In genomic region chr11:75402271-75402690, GRCm38 (mm10) we compare ENCODE assay signal across 8 mouse cellular contexts. TPM values are rescaled to one million over a fixed set of nuclear protein-coding genes. Genes with fewer than 3 reads are reported as not detected.
DNase-seq lines count a peak whose midpoint lies in the region; ATAC-seq and TF ChIP-seq lines count a peak whose summit lies in the region.

No protein-coding gene starts in this region.

- TF ChIP-seq EP300 in CH12.LX (IDR thresholded peaks at IDR 0.05; ENCODE audit: low read length) = no peak

- H3K4me3 ChIP-seq in CH12.LX (replicated peaks in 1 of 3; ENCODE audit: low read depth in 2 of 3, low read length in 2 of 3, poor library complexity in 1 of 3) = no peak overlapping the region
- no peak overlapping the region for H3K4me3 ChIP-seq in kidney, embryonic 14.5 days (ENCODE audit: low read length)
- no peak overlapping the region for H3K4me3 ChIP-seq in liver, embryonic 13.5 days (replicated peaks)
- H3K4me3 ChIP-seq in neural tube, embryonic 11.5 days (ENCODE audit: low read depth, low read length) = no peak overlapping the region

- H3K79me2 ChIP-seq in CH12.LX (replicated peaks; ENCODE audit: control insufficient read depth, extremely low read depth, insufficient read depth, poor library complexity, severe bottlenecking) = no peaks in the 10 kb centered on the region

- in situ Hi-C loops in CH12.LX (cut with MboI; ENCODE audit: low pct_ligation_motif_present, low pct_unique_long_range_greater_than_20kb, low sequenced_read_pairs) = no loop called here

- 60% methylated on average over 5 of the region's 5 CpGs for WGBS in kidney, embryonic 14.5 days
- WGBS in liver, embryonic 13.5 days (ENCODE audit: insufficient replicate concordance) = 60% methylated on average over 5 of the region's 5 CpGs
- WGBS in neural tube, embryonic 11.5 days = 66% methylated on average over 5 of the region's 5 CpGs

- peaks cover 0 to 45% of the 10 kb centered on the region in 2 experiments; a peak in 2 of 4 replicates for H3K4me1 ChIP-seq in CH12.LX (ENCODE audit: control insufficient read depth in 1 of 2, insufficient read depth in 2 of 2)
- H3K4me1 ChIP-seq in kidney, embryonic 14.5 days (ENCODE audit: control insufficient read depth, insufficient read depth, low read length) = no peaks in the 10 kb centered on the region
- H3K4me1 ChIP-seq in liver, embryonic 13.5 days (replicated peaks) = peaks cover 7% of the 10 kb centered on the region
- H3K4me1 ChIP-seq in neural tube, embryonic 11.5 days (ENCODE audit: control insufficient read depth, insufficient read depth, low read length) = no peaks in the 10 kb centered on the region

- H3K9me3 ChIP-seq in CH12.LX (replicated peaks; ENCODE audit: low read length) = no peaks in the 10 kb centered on the region
- no peaks in the 10 kb centered on the region for H3K9me3 ChIP-seq in kidney, embryonic 14.5 days (ENCODE audit: control insufficient read depth, low read length)
- no peaks in the 10 kb centered on the region for H3K9me3 ChIP-seq in liver, embryonic 13.5 days (replicated peaks)
- H3K9me3 ChIP-seq in neural tube, embryonic 11.5 days (ENCODE audit: control insufficient read depth, low read length) = no peaks in the 10 kb centered on the region

- H3K9ac ChIP-seq in CH12.LX (ENCODE audit: insufficient read depth, low read depth) = no peak overlapping the region
- no peak overlapping the region for H3K9ac ChIP-seq in kidney, embryonic 14.5 days (ENCODE audit: low read depth, low read length)
- H3K9ac ChIP-seq in liver, embryonic 13.5 days = no peak overlapping the region
- no peak overlapping the region for H3K9ac ChIP-seq in neural tube, embryonic 11.5 days (ENCODE audit: low read length)

- DNase-seq in 3T3-L1 (ENCODE audit: low read depth, low spot score) (peak; percentile 86), CH12.LX (ENCODE audit: extremely low read depth) (peak; percentile 78)
- DNase-seq in cerebellum, postnatal 14 days = peak; percentile 59 to 67
- peak; percentile 53 for DNase-seq in heart, adult 8-10 months (ENCODE audit: low spot score)
- DNase-seq in liver, embryonic 13.5 days = no peak
- DNase-seq in neural tube, embryonic 11.5 days (ENCODE audit: low spot score) = peak; percentile 33

- no peaks in the 10 kb centered on the region for H3K27me3 ChIP-seq in CH12.LX (replicated peaks)
- H3K27me3 ChIP-seq in kidney, embryonic 14.5 days (ENCODE audit: control insufficient read depth, insufficient read depth, low read length) = no peaks in the 10 kb centered on the region
- no peaks in the 10 kb centered on the region for H3K27me3 ChIP-seq in liver, embryonic 13.5 days
- no peaks in the 10 kb centered on the region for H3K27me3 ChIP-seq in neural tube, embryonic 11.5 days (ENCODE audit: control insufficient read depth, insufficient read depth, low read length)

- no peak overlapping the region for H3K4me2 ChIP-seq in CH12.LX (ENCODE audit: insufficient read depth, low read depth, poor library complexity, severe bottlenecking)
- H3K4me2 ChIP-seq in kidney, embryonic 14.5 days (replicated peaks; ENCODE audit: low read depth, low read length) = no peak overlapping the region
- H3K4me2 ChIP-seq in liver, embryonic 13.5 days = no peak overlapping the region
- H3K4me2 ChIP-seq in neural tube, embryonic 11.5 days (ENCODE audit: low read depth) = no peak overlapping the region

- H3K36me3 ChIP-seq in CH12.LX (replicated peaks in 1 of 2; ENCODE audit: control insufficient read depth in 1 of 2, insufficient read depth in 1 of 2, low read length in 1 of 2) = peaks cover 20 to 71% of the 10 kb centered on the region in 2 experiments
- H3K36me3 ChIP-seq in kidney, embryonic 14.5 days (ENCODE audit: control insufficient read depth, insufficient read depth, low read length) = no peaks in the 10 kb centered on the region
- H3K36me3 ChIP-seq in liver, embryonic 13.5 days = no peaks in the 10 kb centered on the region
- no peaks in the 10 kb centered on the region for H3K36me3 ChIP-seq in neural tube, embryonic 11.5 days (ENCODE audit: control insufficient read depth, insufficient read depth, low read length)

- dilution Hi-C loops in CH12.LX (cut with MboI; ENCODE audit: extremely low pct_ligation_motif_present, extremely low pct_unique_long_range_greater_than_20kb, low sequenced_read_pairs) = no loop called here

- peak; percentile 95 for TF ChIP-seq RAD21 in CH12.LX (IDR thresholded peaks at IDR 0.05; ENCODE audit: low read depth, low read length)

- peak; percentile 64; the same call in 1 of the 2 replicates for ATAC-seq in kidney, embryonic 14.5 days (ENCODE audit: low FRiP score, low TSS enrichment)
- ATAC-seq in liver, embryonic 13.5 days (ENCODE audit: low read depth) = peak; percentile 51; the same call in 1 of the 2 replicates
- no peak for ATAC-seq in neural tube, embryonic 11.5 days (ENCODE audit: insufficient read depth, low FRiP score, low TSS enrichment)
- no peak for ATAC-seq in monocyte, adult 5-6 weeks (replicated peaks; ENCODE audit: insufficient number of reproducible peaks, low FRiP score, low TSS enrichment, poor library complexity, severe bottlenecking)

- H3K27ac ChIP-seq in CH12.LX (ENCODE audit: insufficient read depth, low read depth) = no peak overlapping the region
- H3K27ac ChIP-seq in kidney, embryonic 14.5 days (ENCODE audit: low read depth, low read length) = no peak overlapping the region
- H3K27ac ChIP-seq in liver, embryonic 13.5 days = 0 out of 2 replicates have a peak overlapping the region, but pooled peaks have one; percentile 11
- H3K27ac ChIP-seq in neural tube, embryonic 11.5 days (ENCODE audit: low read depth, low read length) = no peak overlapping the region

- peak; percentile 48 to 94; a peak in 3 of 4 replicates for TF ChIP-seq CTCF in CH12.LX (conservative IDR thresholded peaks at IDR 0.05 in 1 of 2, IDR thresholded peaks at IDR 0.05 in 1 of 2; ENCODE audit: low read depth in 2 of 2, low read length in 2 of 2)

- no peak for TF ChIP-seq POLR2A in CH12.LX (IDR thresholded peaks at IDR 0.05; ENCODE audit: low read depth, low read length)

TF ChIP-seq in CH12.LX, 34 proteins besides CTCF, POLR2A, EP300 and RAD21 (continues in another document):
- TF ChIP-seq SIN3A (IDR thresholded peaks at IDR 0.05; ENCODE audit: low read length) (peak; percentile 76), ZC3H11A (IDR thresholded peaks at IDR 0.05; ENCODE audit: low read depth, low read length) (peak; percentile 65), ELF1 (IDR thresholded peaks at IDR 0.05; ENCODE audit: low read depth, low read length) (0 out of 2 replicates have a peak, but pooled peaks have one; percentile 20), GABPA (IDR thresholded peaks at IDR 0.05; ENCODE audit: insufficient replicate concordance, low read depth, low read length) (no peak)

RNA-seq across cellular contexts. Expression of gene Serpinf1, which starts 20.2 kb away (rescaled TPM):
- total RNA-seq in CH12.LX (2012; rRNA removed) = 26.0 and 30.3 TPM in 2 replicates
- 56.5 and 58.4 TPM in 2 replicates for total RNA-seq in CH12.LX (2014; rRNA removed)
- 119 and 131 TPM in 2 replicates for polyA plus RNA-seq in CH12.LX (2012; ENCODE audit: insufficient read length, low read depth)
- total RNA-seq in heart, adult 8-10 months (2022) = 10 to 100 TPM; 13.2 to 18.3 (median 16.8) TPM
- 118 and 120 TPM in 2 replicates for polyA plus RNA-seq in kidney, embryonic 14.5 days (2014; fragmentation: Nextera tagmentation; extraction: Ambion mirVana)
- polyA plus RNA-seq in liver, embryonic 13.5 days (2015; fragmentation: Nextera tagmentation; extraction: Ambion mirVana) = 179 and 181 TPM in 2 replicates
- polyA plus RNA-seq in neural tube, embryonic 11.5 days (2014; fragmentation: Nextera tagmentation; extraction: Ambion mirVana) = 84.0 and 87.0 TPM in 2 replicates
- not detected in 3 replicates for total RNA-seq in monocyte, adult 5-6 weeks (2017)

RNA-seq across cellular contexts. Expression of gene Serpinf2, which starts 37.1 kb away (rescaled TPM):
- total RNA-seq in CH12.LX (2012; rRNA removed) = 0.08 TPM in 1 of 2 replicates, not detected in the other
- 0.11 TPM in 1 of 2 replicates, not detected in the other for total RNA-seq in CH12.LX (2014; rRNA removed)
- 0.26 TPM in 1 of 2 replicates, not detected in the other for polyA plus RNA-seq in CH12.LX (2012; ENCODE audit: insufficient read length, low read depth)
- total RNA-seq in heart, adult 8-10 months (2022) = not detected
- polyA plus RNA-seq in kidney, embryonic 14.5 days (2014; fragmentation: Nextera tagmentation; extraction: Ambion mirVana) = 3.9 and 8.4 TPM in 2 replicates
- 372 and 430 TPM in 2 replicates for polyA plus RNA-seq in liver, embryonic 13.5 days (2015; fragmentation: Nextera tagmentation; extraction: Ambion mirVana)
- polyA plus RNA-seq in neural tube, embryonic 11.5 days (2014; fragmentation: Nextera tagmentation; extraction: Ambion mirVana) = 0.15 and 0.17 TPM in 2 replicates
- total RNA-seq in monocyte, adult 5-6 weeks (2017) = 0.19 TPM in 1 of 3 replicates, not detected in the others

RNA-seq across cellular contexts. Expression of gene Wdr81, which starts 52.2 kb away (rescaled TPM):
- 14.3 and 16.3 TPM in 2 replicates for total RNA-seq in CH12.LX (2012; rRNA removed)
- total RNA-seq in CH12.LX (2014; rRNA removed) = 3.0 and 3.1 TPM in 2 replicates
- 12.7 and 13.7 TPM in 2 replicates for polyA plus RNA-seq in CH12.LX (2012; ENCODE audit: insufficient read length, low read depth)
- 10 to 100 TPM in 1 of 4 experiments, 1 to 10 TPM in 3; 7.9 to 10.1 (median 8.8) TPM for total RNA-seq in heart, adult 8-10 months (2022)
- 2.8 and 4.8 TPM in 2 replicates for polyA plus RNA-seq in kidney, embryonic 14.5 days (2014; fragmentation: Nextera tagmentation; extraction: Ambion mirVana)
- 18.5 and 21.3 TPM in 2 replicates for polyA plus RNA-seq in liver, embryonic 13.5 days (2015; fragmentation: Nextera tagmentation; extraction: Ambion mirVana)
- 5.3 and 6.2 TPM in 2 replicates for polyA plus RNA-seq in neural tube, embryonic 11.5 days (2014; fragmentation: Nextera tagmentation; extraction: Ambion mirVana)
- total RNA-seq in monocyte, adult 5-6 weeks (2017) = 15.9 to 17.9 TPM (median 16.5 TPM) in 3 replicates

RNA-seq across cellular contexts. Expression of gene Smyd4, which starts 54.0 kb away (rescaled TPM):
- total RNA-seq in CH12.LX (2012; rRNA removed) (11.5 and 13.9 TPM in 2 replicates), CH12.LX (2014; rRNA removed) (13.9 and 15.4 TPM in 2 replicates)
- polyA plus RNA-seq in CH12.LX (2012; ENCODE audit: insufficient read length, low read depth) = 11.8 and 12.5 TPM in 2 replicates
- 10 to 100 TPM in 1 of 4 experiments, 1 to 10 TPM in 3; 5.7 to 10.1 (median 8.3) TPM for total RNA-seq in heart, adult 8-10 months (2022)
- 10.4 and 17.8 TPM in 2 replicates for polyA plus RNA-seq in kidney, embryonic 14.5 days (2014; fragmentation: Nextera tagmentation; extraction: Ambion mirVana)
- polyA plus RNA-seq in liver, embryonic 13.5 days (2015; fragmentation: Nextera tagmentation; extraction: Ambion mirVana) = 5.1 and 6.6 TPM in 2 replicates
- polyA plus RNA-seq in neural tube, embryonic 11.5 days (2014; fragmentation: Nextera tagmentation; extraction: Ambion mirVana) = 13.4 and 15.9 TPM in 2 replicates
- total RNA-seq in monocyte, adult 5-6 weeks (2017) = 11.4 to 20.4 TPM (median 12.6 TPM) in 3 replicates

RNA-seq across cellular contexts. Expression of gene Rpa1, which starts 54.2 kb away (rescaled TPM):
- total RNA-seq in CH12.LX (2012; rRNA removed) (287 and 354 TPM in 2 replicates), CH12.LX (2014; rRNA removed) (357 and 379 TPM in 2 replicates)
- polyA plus RNA-seq in CH12.LX (2012; ENCODE audit: insufficient read length, low read depth) = 230 and 247 TPM in 2 replicates
- total RNA-seq in heart, adult 8-10 months (2022) = 10 to 100 TPM; 62.6 to 69.4 (median 67.4) TPM
- 111 and 119 TPM in 2 replicates for polyA plus RNA-seq in kidney, embryonic 14.5 days (2014; fragmentation: Nextera tagmentation; extraction: Ambion mirVana)
- 113 and 137 TPM in 2 replicates for polyA plus RNA-seq in liver, embryonic 13.5 days (2015; fragmentation: Nextera tagmentation; extraction: Ambion mirVana)
- 117 and 123 TPM in 2 replicates for polyA plus RNA-seq in neural tube, embryonic 11.5 days (2014; fragmentation: Nextera tagmentation; extraction: Ambion mirVana)
- total RNA-seq in monocyte, adult 5-6 weeks (2017) = 80.4 to 103 TPM (median 85.0 TPM) in 3 replicates

Comparison
In these comparisons a context has a peak if more than half of its experiments do, and no peak if none do; other contexts are left out.
1. ATAC-seq: peak in kidney, embryonic 14.5 days (single experiment) and liver, embryonic 13.5 days (single experiment); none in neural tube, embryonic 11.5 days (single experiment) and monocyte, adult 5-6 weeks (single experiment).
2. RNA of gene Serpinf2, which starts 37.1 kb away (polyA plus RNA-seq): 372 to 430 TPM in liver, embryonic 13.5 days; 3.9 to 8.4 TPM in kidney, embryonic 14.5 days, 0.26 TPM in CH12.LX and 0.15 to 0.17 TPM in neural tube, embryonic 11.5 days; every median in the first group is over 10 times any median in the second.